Mouse (Mus musculus) embryonic stem cell, embryonic (primary cell): ENCODE results near the gene Grin3b.

Experiments used
- CTCF ChIA-PET, 4 experiments: fragments of 300-600 bp in 2 of 4; fragments of 350-600 bp in 2 of 4; sonication (Branson Sonifier 250); formaldehyde crosslinking; loops; one replicate each; lab custom pipeline; 2022; ENCODE audit warnings: inconsistent platforms in 2 of 4; lab: Charles Lee
- POLR2A ChIA-PET, 4 experiments: fragments of 300-600 bp in 2 of 4; fragments of 350-600 bp in 2 of 4; sonication (Branson Sonifier 250); formaldehyde crosslinking; loops; one replicate each; lab custom pipeline; 2022; ENCODE audit warnings: antibody characterized with exemption in 4 of 4, inconsistent platforms in 1 of 4; lab: Charles Lee

Gene Grin3b

GRCm38 (mm10) chr10:79971183-79971497 lies 625 bp downstream of the Grin3b start:
- ChIA-PET POLR2A (interaction anchor here (0.6 to 2.5 kb wide), 33 partner anchors 8 to 328 kb away, joined by 3 to 24 read pairs (median 3); partner anchors contain the start of genes Tmem259 (in 2 of the 4), Wdr18 (in 2 of the 4), Cdc34 (in 1 of the 4) and Med16 (in 1 of the 4)), CTCF (interaction anchor here (0.5 to 2.9 kb wide), 11 partner anchors 12 to 705 kb away, joined by 3 to 14 read pairs (median 3); partner anchors contain the start of genes Tmem259 (in 2 of the 4), Palm (in 1 of the 4), Stk11 (in 1 of the 4) and Wdr18 (in 1 of the 4))

- ChIA-PET POLR2A (interaction anchor here in 3 of 4 experiments (0.7 to 4.6 kb wide), 8 partner anchors 11 to 187 kb away, joined by 3 to 42 read pairs (median 10); partner anchors contain the start of genes Tmem259 (in 3 of the 3), Wdr18 (in 2 of the 3) and Med16 (in 1 of the 3)), CTCF (interaction anchor here in 3 of 4 experiments (0.6 to 2.9 kb wide), 4 partner anchors 13 to 253 kb away, joined by 3 to 14 read pairs (median 4); partner anchors contain the start of genes Mum1 (in 1 of the 3) and Wdr18 (in 1 of the 3))
These were observed 2.3 kb downstream of the Grin3b start for GRCm38 (mm10) chr10:79972831-79973230.

GRCm38 (mm10) chr10:79974087-79974486 lies 3.6 kb downstream of the Grin3b start:
- CTCF ChIA-PET = interaction anchor here in 2 of 4 experiments (1.6 to 3.7 kb wide), 5 partner anchors 10 to 162 kb away, joined by 4 to 22 read pairs (median 8); partner anchors contain the start of genes Tmem259 (in 2 of the 2) and Wdr18 (in 1 of the 2)
- POLR2A ChIA-PET = interaction anchor here (0.6 to 4.6 kb wide), 24 partner anchors 9 to 349 kb away, joined by 3 to 42 read pairs (median 4); partner anchors contain the start of genes Tmem259 (in 3 of the 4), Wdr18 (in 3 of the 4) and 1600002K03Rik (in 1 of the 4)

GRCm38 (mm10) chr10:79974668-79975067 lies 4.2 kb downstream of the Grin3b start:
- CTCF ChIA-PET = interaction anchor here in 3 of 4 experiments (1.0 to 3.7 kb wide), 8 partner anchors 10 to 191 kb away, joined by 3 to 22 read pairs (median 7); partner anchors contain the start of genes Tmem259 (in 2 of the 3), Cirbp (in 1 of the 3) and Wdr18 (in 1 of the 3)
- POLR2A ChIA-PET = interaction anchor here (0.6 to 4.6 kb wide), 34 partner anchors 8 to 318 kb away, joined by 3 to 42 read pairs (median 5); partner anchors contain the start of genes Tmem259 (in 4 of the 4), Wdr18 (in 4 of the 4), 1600002K03Rik (in 1 of the 4) and Abca7 (in 1 of the 4)

GRCm38 (mm10) chr10:79976071-79976721 lies 5.7 kb downstream of the Grin3b start:
- ChIA-PET POLR2A (interaction anchor here (0.6 to 4.6 kb wide), 35 partner anchors 8 to 362 kb away, joined by 3 to 42 read pairs (median 5); partner anchors contain the start of genes Tmem259 (in 4 of the 4), Wdr18 (in 3 of the 4), 1600002K03Rik (in 1 of the 4) and Abca7 (in 1 of the 4)), CTCF (interaction anchor here (0.5 to 3.7 kb wide), 11 partner anchors 8 to 165 kb away, joined by 3 to 22 read pairs (median 5); partner anchors contain the start of genes Wdr18 (in 2 of the 4) and Tmem259 (in 1 of the 4))

- ChIA-PET CTCF (interaction anchor here in 2 of 4 experiments (0.7 to 3.7 kb wide), 8 partner anchors 8 to 18 kb away, joined by 3 to 22 read pairs (median 4); partner anchors contain the start of genes Wdr18 (in 2 of the 2) and Tmem259 (in 1 of the 2)), POLR2A (interaction anchor here (0.6 to 4.6 kb wide), 29 partner anchors 7 to 363 kb away, joined by 3 to 42 read pairs (median 4); partner anchors contain the start of genes Tmem259 (in 3 of the 4), Wdr18 (in 2 of the 4), 1600002K03Rik (in 1 of the 4) and Abca7 (in 1 of the 4))
These were observed 6.2 kb downstream of the Grin3b start for GRCm38 (mm10) chr10:79976722-79977107.

GRCm38 (mm10) chr10:79977324-79977723 lies 6.8 kb downstream of the Grin3b start:
- ChIA-PET CTCF (interaction anchor here in 2 of 4 experiments (0.6 to 3.7 kb wide), 6 partner anchors 10 to 904 kb away, joined by 3 to 22 read pairs (median 4); partner anchors contain the start of gene Wdr18 (in 2 of the 2)), POLR2A (interaction anchor here (0.6 to 3.4 kb wide), 18 partner anchors 9 to 191 kb away, joined by 3 to 13 read pairs (median 4); partner anchors contain the start of genes Wdr18 (in 2 of the 4), Abca7 (in 1 of the 4), Cbarp (in 1 of the 4) and Stk11 (in 1 of the 4))

GRCm38 (mm10) chr10:79978061-79978460 lies 7.5 kb downstream of the Grin3b start:
- CTCF ChIA-PET = interaction anchor here in 2 of 4 experiments (1.2 to 3.7 kb wide), 2 partner anchors 18 kb away, joined by 4 to 22 read pairs; partner anchors contain the start of gene Wdr18 (in 2 of the 2)
- POLR2A ChIA-PET = interaction anchor here in 3 of 4 experiments (0.5 to 1.7 kb wide), 5 partner anchors 18 to 163 kb away, joined by 3 to 8 read pairs (median 3); partner anchors contain the start of genes Wdr18 (in 2 of the 3), Cbarp (in 1 of the 3) and Ptbp1 (in 1 of the 3)

GRCm38 (mm10) chr10:79979401-79980155 lies 9.1 kb downstream of the Grin3b start:
- POLR2A ChIA-PET = interaction anchor here in 3 of 4 experiments (0.6 to 2.5 kb wide), 20 partner anchors 9 to 363 kb away, joined by 3 to 14 read pairs (median 3); partner anchors contain the start of genes Grin3b (in 2 of the 3), Wdr18 (in 2 of the 3), Med16 (in 1 of the 3) and Pcsk4 (in 1 of the 3)

GRCm38 (mm10) chr10:79983205-79983604 lies 12.7 kb downstream of the Grin3b start:
- CTCF ChIA-PET = interaction anchor here in 2 of 4 experiments (0.6 to 2.0 kb wide), 2 partner anchors 8 to 157 kb away, joined by 3 to 11 read pairs; partner anchors contain the start of gene Cbarp (in 1 of the 2)
- POLR2A ChIA-PET = interaction anchor here (0.6 to 10.5 kb wide), 22 partner anchors 8 to 584 kb away, joined by 3 to 245 read pairs (median 8); partner anchors contain the start of genes Wdr18 (in 2 of the 4) and Stk11 (in 1 of the 4)

More at GRCm38 (mm10) chr10:79979401-79980155, 9.1 kb downstream of the Grin3b start:
- CTCF ChIA-PET = interaction anchor here in 1 of 4 experiments (1.4 kb wide), 1 partner anchor 20 kb away, joined by 5 read pairs; the partner anchor contains the start of gene Wdr18

GRCm38 (mm10) chr10:79983670-79984069 lies 13.2 kb downstream of the Grin3b start:
- CTCF ChIA-PET = interaction anchor here in 3 of 4 experiments (0.8 to 4.7 kb wide), 17 partner anchors 9 to 238 kb away, joined by 3 to 37 read pairs (median 8); partner anchors contain the start of genes Cbarp (in 2 of the 3), Med16 (in 2 of the 3), Cirbp (in 1 of the 3) and Midn (in 1 of the 3)
- POLR2A ChIA-PET = interaction anchor here (0.7 to 10.5 kb wide), 49 partner anchors 8 to 277 kb away, joined by 3 to 245 read pairs (median 11); partner anchors contain the start of genes Grin3b (in 2 of the 4), Med16 (in 2 of the 4), Stk11 (in 2 of the 4) and Wdr18 (in 2 of the 4)

- CTCF ChIA-PET = interaction anchor here (0.6 to 4.7 kb wide), 77 partner anchors 8 to 1205 kb away, joined by 3 to 48 read pairs (median 4); partner anchors contain the start of genes Wdr18 (in 4 of the 4), Cbarp (in 2 of the 4), Grin3b (in 2 of the 4) and Med16 (in 2 of the 4)
- POLR2A ChIA-PET = interaction anchor here (0.5 to 10.5 kb wide), 164 partner anchors 8 to 1868 kb away, joined by 3 to 245 read pairs (median 5); partner anchors contain the start of genes Cbarp (in 3 of the 4), Med16 (in 3 of the 4), Polr2e (in 3 of the 4) and Stk11 (in 3 of the 4)
These were observed 13.8 kb downstream of the Grin3b start, which contains the start of gene Tmem259 for GRCm38 (mm10) chr10:79984195-79984816. TSS of gene Tmem259 (minus strand) at chr10:79984330.

- POLR2A ChIA-PET = interaction anchor here (0.5 to 10.5 kb wide), 170 partner anchors 8 to 1869 kb away, joined by 3 to 245 read pairs (median 5); partner anchors contain the start of genes Cbarp (in 4 of the 4), Grin3b (in 3 of the 4), Med16 (in 3 of the 4) and Polr2e (in 3 of the 4)
- CTCF ChIA-PET = interaction anchor here (0.6 to 4.7 kb wide), 77 partner anchors 8 to 1204 kb away, joined by 3 to 48 read pairs (median 4); partner anchors contain the start of genes Wdr18 (in 4 of the 4), Grin3b (in 2 of the 4), Med16 (in 2 of the 4) and Mum1 (in 2 of the 4)
These were observed 14.4 kb downstream of the Grin3b start for GRCm38 (mm10) chr10:79984871-79985270.
